Mouse (Mus musculus): ENCODE data around the gene 3110009E18Rik.

- no peak for TF ChIP-seq EP300 (IDR thresholded peaks at IDR 0.05; ENCODE audit: low read depth)
- TF ChIP-seq CTCF (IDR thresholded peaks at IDR 0.05; ENCODE audit: low read depth) = no peak
Observed at GRCm38 (mm10) chr1:120174991-120175390, 54.0 kb downstream of the 3110009E18Rik start.
